Mouse (Mus musculus): ENCODE measurements around the gene Fyn. TPM values are rescaled to one million over a fixed set of nuclear protein-coding genes. Genes with fewer than 3 reads are reported as not detected.

Gene Fyn
- polyA plus RNA-seq, 1 experiment from 2014 or later, result 13.4 TPM

DNA sequence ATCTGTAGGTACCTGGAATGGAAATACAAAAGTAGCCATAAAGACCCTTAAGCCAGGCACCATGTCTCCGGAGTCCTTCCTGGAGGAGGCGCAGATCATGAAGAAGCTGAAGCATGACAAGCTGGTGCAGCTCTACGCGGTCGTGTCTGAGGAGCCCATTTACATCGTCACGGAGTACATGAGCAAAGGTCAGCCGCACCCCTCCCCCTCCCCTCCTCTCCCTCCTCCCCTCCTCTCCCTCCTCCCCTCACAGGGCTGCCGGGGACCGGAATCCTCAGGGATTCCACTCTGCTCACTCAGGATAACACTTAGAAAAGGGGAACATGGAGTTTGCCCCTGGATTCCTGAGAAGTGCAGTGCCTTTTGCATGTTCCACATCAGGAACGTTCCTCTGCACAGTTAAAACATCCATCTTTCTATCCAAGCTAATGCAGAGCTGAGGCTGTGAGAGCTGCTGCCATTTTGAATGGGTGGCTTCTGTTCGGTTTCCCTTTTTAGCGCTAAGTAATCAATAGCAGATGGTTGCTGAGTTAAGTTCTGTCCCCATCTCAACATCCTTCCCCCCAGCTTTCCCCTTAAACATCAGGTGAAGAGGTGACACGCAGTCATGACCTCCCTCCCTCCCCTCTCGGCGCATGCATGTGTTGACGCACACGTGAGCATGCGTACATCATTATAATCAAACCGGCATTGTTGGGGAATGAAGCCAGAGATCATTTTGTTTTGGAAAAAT, 163.5 kb downstream of the Fyn start:
- H3K4me1 ChIP-seq (replicated peaks; ENCODE audit: control insufficient read depth, insufficient read depth, low read length), result peaks cover 52% of the 10 kb centered on the region
- H3K27me3 ChIP-seq (ENCODE audit: control insufficient read depth, insufficient read depth, low read depth, low read length), result no peaks in the 10 kb centered on the region
- H3K4me2 ChIP-seq (ENCODE audit: low read depth, low read length), result no peak overlapping the region
- 54% methylated on average over 20 of the region's 20 CpGs for WGBS
- ATAC-seq (ENCODE audit: low read depth), result no peak
- H3K27ac ChIP-seq (ENCODE audit: low read length), result no peak overlapping the region
- no peak overlapping the region for H3K9ac ChIP-seq (ENCODE audit: low read length)
- H3K4me3 ChIP-seq (ENCODE audit: low read length), result no peak overlapping the region
- H3K9me3 ChIP-seq (ENCODE audit: control insufficient read depth, low read length), result no peaks in the 10 kb centered on the region
- H3K36me3 ChIP-seq (ENCODE audit: control insufficient read depth, insufficient read depth, low read length), result no peaks in the 10 kb centered on the region

DNA sequence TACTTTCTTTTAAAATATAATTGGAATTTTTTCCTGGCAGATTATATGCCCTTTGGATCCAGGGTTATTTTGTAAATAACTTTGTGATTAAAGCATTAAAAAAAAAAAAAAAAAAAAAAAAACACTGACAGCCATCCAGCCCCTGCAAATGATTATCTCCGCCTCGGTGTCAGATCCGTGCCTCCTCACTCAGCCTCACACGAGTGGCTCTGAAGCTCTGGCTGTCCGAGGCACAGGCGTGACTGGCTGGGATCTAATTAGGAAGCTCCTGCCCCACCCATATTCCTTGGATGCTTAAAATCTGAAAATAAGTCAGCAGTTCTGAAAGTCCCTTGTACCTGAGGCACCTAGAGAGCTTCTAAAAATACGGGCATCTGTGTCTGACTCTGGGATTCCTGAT, 164.2 kb downstream of the Fyn start:
- H3K4me1 ChIP-seq (replicated peaks; ENCODE audit: control insufficient read depth, insufficient read depth, low read length), result peaks cover 58% of the 10 kb centered on the region
- WGBS, result 59% methylated on average over 7 of the region's 7 CpGs

DNA sequence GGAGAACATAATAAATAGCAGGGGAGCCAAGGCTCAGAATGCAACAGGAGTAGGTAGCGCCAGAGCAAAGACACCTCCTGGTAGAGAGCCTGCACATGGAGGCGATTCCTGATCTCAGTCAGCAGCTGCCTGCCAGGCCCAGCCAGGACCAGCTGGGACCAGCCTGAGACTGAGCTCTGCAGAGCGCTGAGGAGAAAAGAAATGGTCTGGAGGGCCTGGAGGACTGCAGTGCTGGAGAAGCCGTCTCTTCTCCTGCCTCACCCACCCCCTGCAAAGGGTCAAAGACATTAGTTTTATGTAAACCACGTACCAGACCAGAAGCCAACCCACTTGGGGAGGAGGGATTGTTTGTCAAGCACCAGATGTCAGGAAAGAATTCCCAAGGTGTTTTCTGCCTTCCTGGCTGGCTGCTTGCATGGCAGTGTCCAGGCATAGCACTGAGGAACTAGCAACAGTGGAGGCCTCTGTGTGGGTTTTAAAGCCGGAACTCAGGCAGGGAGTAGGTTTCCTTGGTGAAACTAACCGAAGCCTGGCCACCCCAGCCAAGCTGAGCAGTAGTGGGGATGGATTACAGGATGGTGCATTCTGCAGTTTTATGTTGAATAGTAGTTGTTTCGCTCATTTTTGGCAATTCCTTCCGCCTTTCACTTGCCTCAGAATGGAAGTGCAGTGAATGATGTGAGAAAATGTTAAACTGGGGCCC, 165.8 kb downstream of the Fyn start:
- Histone ChIP-seq H3K4me2 (ENCODE audit: low read depth, low read length) (no peak overlapping the region), H3K4me3 (ENCODE audit: low read length) (no peak overlapping the region), H3K4me1 (replicated peaks; ENCODE audit: control insufficient read depth, insufficient read depth, low read length) (peaks cover 62% of the 10 kb centered on the region), H3K27ac (ENCODE audit: low read length) (peak overlapping the region; percentile 68), H3K9ac (ENCODE audit: low read length) (peak overlapping the region; percentile 5; the same call in 1 of the 2 replicates), H3K36me3 (ENCODE audit: control insufficient read depth, insufficient read depth, low read length) (no peaks in the 10 kb centered on the region), H3K27me3 (ENCODE audit: control insufficient read depth, insufficient read depth, low read depth, low read length) (no peaks in the 10 kb centered on the region), H3K9me3 (ENCODE audit: control insufficient read depth, low read length) (no peaks in the 10 kb centered on the region)
- ATAC-seq (ENCODE audit: low read depth), result peak; percentile 71
- 38% methylated on average over 9 of the region's 9 CpGs for WGBS

More for the DNA sequence above, 164.2 kb downstream of the Fyn start:
- no peak overlapping the region for H3K4me3 ChIP-seq (ENCODE audit: low read length)
- no peaks in the 10 kb centered on the region for H3K27me3 ChIP-seq (ENCODE audit: control insufficient read depth, insufficient read depth, low read depth, low read length)
- H3K36me3 ChIP-seq (ENCODE audit: control insufficient read depth, insufficient read depth, low read length), result no peaks in the 10 kb centered on the region
- H3K27ac ChIP-seq (ENCODE audit: low read length), result no peak overlapping the region
- ATAC-seq (ENCODE audit: low read depth), result peak; percentile 13; the same call in 1 of the 2 replicates
- no peaks in the 10 kb centered on the region for H3K9me3 ChIP-seq (ENCODE audit: control insufficient read depth, low read length)
- H3K9ac ChIP-seq (ENCODE audit: low read length), result no peak overlapping the region
- no peak overlapping the region for H3K4me2 ChIP-seq (ENCODE audit: low read depth, low read length)

DNA sequence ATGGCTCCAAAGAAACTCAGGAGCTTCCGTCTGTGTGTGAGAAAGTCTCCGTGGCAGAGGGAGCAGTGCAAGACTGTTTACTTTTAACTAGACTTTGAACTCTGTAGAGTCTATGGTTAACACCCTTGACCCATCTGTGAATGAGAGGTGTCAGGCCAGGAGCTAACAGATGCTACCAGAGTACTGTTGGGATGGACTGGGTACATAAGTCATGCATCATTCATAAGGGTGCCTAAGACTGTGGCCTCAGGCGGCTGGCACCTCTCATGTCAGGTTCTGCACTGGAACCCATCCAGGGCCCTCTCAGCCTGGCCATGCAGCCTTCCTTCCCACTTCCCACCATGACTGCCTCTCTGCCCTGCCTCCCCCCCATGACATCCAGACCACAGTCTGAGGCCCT, 166.7 kb downstream of the Fyn start:
- Histone ChIP-seq H3K4me3 (ENCODE audit: low read length) (no peak overlapping the region), H3K36me3 (ENCODE audit: control insufficient read depth, insufficient read depth, low read length) (no peaks in the 10 kb centered on the region), H3K27ac (ENCODE audit: low read length) (no peak overlapping the region; the same call in none of the 2 replicates), H3K9ac (ENCODE audit: low read length) (no peak overlapping the region), H3K4me1 (replicated peaks; ENCODE audit: control insufficient read depth, insufficient read depth, low read length) (peaks cover 69% of the 10 kb centered on the region), H3K4me2 (ENCODE audit: low read depth, low read length) (no peak overlapping the region), H3K9me3 (ENCODE audit: control insufficient read depth, low read length) (no peaks in the 10 kb centered on the region), H3K27me3 (ENCODE audit: control insufficient read depth, insufficient read depth, low read depth, low read length) (no peaks in the 10 kb centered on the region)
- 57% methylated on average over 3 of the region's 3 CpGs for WGBS
- ATAC-seq (ENCODE audit: low read depth), result no peak

DNA sequence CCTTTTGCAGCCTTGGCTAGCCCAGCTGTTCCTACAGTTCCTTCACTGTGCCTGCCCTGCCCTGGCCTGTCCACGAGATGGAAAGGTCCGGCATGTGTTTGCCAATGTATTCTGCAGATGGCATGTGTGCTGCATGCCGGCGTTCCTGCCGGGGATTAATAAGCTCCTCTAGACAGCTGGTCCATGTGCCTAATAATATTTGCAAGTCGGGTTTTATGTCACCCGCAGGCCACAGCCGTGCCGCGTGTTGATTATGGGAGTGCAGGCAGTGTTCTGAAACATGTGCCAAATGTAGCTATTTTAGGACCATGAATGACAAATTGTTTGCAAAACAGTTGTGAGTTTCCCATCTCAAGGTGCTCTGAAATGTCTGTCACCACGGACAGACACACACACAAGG, 167.6 kb downstream of the Fyn start:
- H3K9me3 ChIP-seq (ENCODE audit: control insufficient read depth, low read length), result no peaks in the 10 kb centered on the region
- H3K36me3 ChIP-seq (ENCODE audit: control insufficient read depth, insufficient read depth, low read length), result no peaks in the 10 kb centered on the region
- H3K9ac ChIP-seq (ENCODE audit: low read length), result no peak overlapping the region
- no peak overlapping the region for H3K4me3 ChIP-seq (ENCODE audit: low read length)
- peak overlapping the region; percentile 72 for H3K27ac ChIP-seq (ENCODE audit: low read length)
- no peaks in the 10 kb centered on the region for H3K27me3 ChIP-seq (ENCODE audit: control insufficient read depth, insufficient read depth, low read depth, low read length)
- H3K4me2 ChIP-seq (ENCODE audit: low read depth, low read length), result no peak overlapping the region
- WGBS, result 57% methylated on average over 11 of the region's 11 CpGs
- peak; percentile 23 for ATAC-seq (ENCODE audit: low read depth)
- H3K4me1 ChIP-seq (replicated peaks; ENCODE audit: control insufficient read depth, insufficient read depth, low read length), result peaks cover 72% of the 10 kb centered on the region

DNA sequence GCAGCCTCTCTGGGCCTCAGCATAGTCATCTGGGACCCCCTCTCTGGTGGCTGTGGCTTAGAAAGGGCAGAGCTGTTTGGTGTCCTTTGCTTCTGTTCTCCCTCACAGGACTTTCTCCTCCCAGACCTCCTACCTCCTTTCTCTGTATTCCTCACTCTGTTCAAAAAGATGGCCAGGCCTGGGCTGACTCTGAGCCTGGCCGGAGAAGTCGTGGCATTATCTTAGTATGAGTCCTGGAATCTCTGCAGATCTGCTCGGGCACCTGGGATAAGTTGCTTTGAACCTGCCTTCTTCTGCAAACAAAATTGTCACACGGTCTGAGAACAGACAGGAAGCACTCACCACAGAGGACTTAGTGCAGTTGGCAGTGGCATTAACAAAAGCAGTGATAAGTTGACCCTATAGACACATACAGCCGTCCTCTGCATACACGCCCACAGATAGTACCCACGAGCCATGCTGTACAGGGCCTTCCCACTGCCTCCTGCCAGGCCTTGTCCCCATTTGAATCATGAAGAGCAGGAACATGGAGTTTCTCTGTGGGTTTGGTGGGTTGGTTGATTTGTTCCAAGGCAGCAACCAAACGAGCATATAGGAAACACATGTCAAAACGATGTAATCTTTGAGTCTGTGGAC, 171.5 kb downstream of the Fyn start:
- Histone ChIP-seq H3K27ac (ENCODE audit: low read length) (peak overlapping the region; percentile 49), H3K9ac (ENCODE audit: low read length) (no peak overlapping the region), H3K4me2 (ENCODE audit: low read depth, low read length) (no peak overlapping the region), H3K36me3 (ENCODE audit: control insufficient read depth, insufficient read depth, low read length) (no peaks in the 10 kb centered on the region), H3K27me3 (ENCODE audit: control insufficient read depth, insufficient read depth, low read depth, low read length) (no peaks in the 10 kb centered on the region), H3K4me3 (ENCODE audit: low read length) (no peak overlapping the region), H3K4me1 (replicated peaks; ENCODE audit: control insufficient read depth, insufficient read depth, low read length) (peaks cover 72% of the 10 kb centered on the region), H3K9me3 (ENCODE audit: control insufficient read depth, low read length) (no peaks in the 10 kb centered on the region)
- no peak for ATAC-seq (ENCODE audit: low read depth)
- WGBS, result 42% methylated on average over 9 of the region's 9 CpGs

DNA sequence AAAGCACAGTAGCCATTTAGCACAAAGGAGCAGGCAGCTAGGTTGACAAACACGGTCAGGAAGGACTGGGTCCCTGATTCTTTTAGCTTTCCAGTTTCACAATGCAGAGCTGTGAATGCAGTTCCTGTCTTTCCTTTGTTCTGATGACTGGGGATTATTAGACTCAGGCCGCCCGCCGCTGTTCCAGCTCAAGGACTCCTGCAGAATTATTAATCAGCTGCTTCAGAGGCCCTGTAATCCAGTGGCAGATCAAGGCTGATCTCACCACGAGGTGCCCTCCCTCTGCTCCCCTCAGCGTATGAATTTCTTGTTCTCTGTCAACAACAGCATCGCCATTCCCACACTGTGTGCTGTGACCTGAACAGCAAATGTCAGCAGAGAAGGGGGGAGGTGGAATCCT, 172.3 kb downstream of the Fyn start:
- Histone ChIP-seq H3K4me3 (ENCODE audit: low read length) (no peak overlapping the region), H3K4me2 (ENCODE audit: low read depth, low read length) (no peak overlapping the region), H3K9ac (ENCODE audit: low read length) (peak overlapping the region; percentile 48; the same call in 1 of the 2 replicates), H3K36me3 (ENCODE audit: control insufficient read depth, insufficient read depth, low read length) (no peaks in the 10 kb centered on the region), H3K9me3 (ENCODE audit: control insufficient read depth, low read length) (no peaks in the 10 kb centered on the region), H3K27me3 (ENCODE audit: control insufficient read depth, insufficient read depth, low read depth, low read length) (no peaks in the 10 kb centered on the region), H3K27ac (ENCODE audit: low read length) (peak overlapping the region; percentile 71), H3K4me1 (replicated peaks; ENCODE audit: control insufficient read depth, insufficient read depth, low read length) (peaks cover 64% of the 10 kb centered on the region)
- WGBS, result 20% methylated on average over 7 of the region's 7 CpGs
- peak; percentile 39; the same call in 1 of the 2 replicates for ATAC-seq (ENCODE audit: low read depth)

DNA sequence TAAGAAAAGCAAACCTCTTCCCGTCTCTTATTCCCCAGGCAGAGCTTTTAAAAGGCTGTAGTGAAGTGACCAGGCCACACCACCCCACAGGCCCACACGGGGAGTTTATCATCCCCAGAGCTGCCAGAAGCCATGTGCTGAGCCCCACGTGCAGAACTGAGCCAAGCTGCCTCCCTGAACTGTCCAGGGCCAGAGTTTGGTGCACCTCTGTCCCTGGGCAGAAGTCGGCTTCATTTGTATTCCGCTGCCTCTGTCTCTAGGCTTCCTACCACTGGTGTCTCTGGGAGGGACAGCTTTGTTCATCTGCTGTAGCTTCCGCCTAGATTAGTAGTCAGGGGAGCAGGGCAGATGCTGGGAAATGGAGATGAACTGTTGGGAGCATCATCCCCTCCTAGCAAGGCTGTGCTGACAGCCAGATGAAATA, 172.8 kb downstream of the Fyn start:
- peak overlapping the region; percentile 71 for H3K27ac ChIP-seq (ENCODE audit: low read length)
- no peak; the same call in 1 of the 2 replicates for ATAC-seq (ENCODE audit: low read depth)
- H3K9me3 ChIP-seq (ENCODE audit: control insufficient read depth, low read length), result no peaks in the 10 kb centered on the region
- H3K36me3 ChIP-seq (ENCODE audit: control insufficient read depth, insufficient read depth, low read length), result no peaks in the 10 kb centered on the region
- H3K4me3 ChIP-seq (ENCODE audit: low read length), result no peak overlapping the region
- no peak overlapping the region for H3K4me2 ChIP-seq (ENCODE audit: low read depth, low read length)
- H3K9ac ChIP-seq (ENCODE audit: low read length), result peak overlapping the region; percentile 48; the same call in 1 of the 2 replicates
- WGBS, result 51% methylated on average over 6 of the region's 6 CpGs
- peaks cover 59% of the 10 kb centered on the region for H3K4me1 ChIP-seq (replicated peaks; ENCODE audit: control insufficient read depth, insufficient read depth, low read length)
- H3K27me3 ChIP-seq (ENCODE audit: control insufficient read depth, insufficient read depth, low read depth, low read length), result no peaks in the 10 kb centered on the region

DNA sequence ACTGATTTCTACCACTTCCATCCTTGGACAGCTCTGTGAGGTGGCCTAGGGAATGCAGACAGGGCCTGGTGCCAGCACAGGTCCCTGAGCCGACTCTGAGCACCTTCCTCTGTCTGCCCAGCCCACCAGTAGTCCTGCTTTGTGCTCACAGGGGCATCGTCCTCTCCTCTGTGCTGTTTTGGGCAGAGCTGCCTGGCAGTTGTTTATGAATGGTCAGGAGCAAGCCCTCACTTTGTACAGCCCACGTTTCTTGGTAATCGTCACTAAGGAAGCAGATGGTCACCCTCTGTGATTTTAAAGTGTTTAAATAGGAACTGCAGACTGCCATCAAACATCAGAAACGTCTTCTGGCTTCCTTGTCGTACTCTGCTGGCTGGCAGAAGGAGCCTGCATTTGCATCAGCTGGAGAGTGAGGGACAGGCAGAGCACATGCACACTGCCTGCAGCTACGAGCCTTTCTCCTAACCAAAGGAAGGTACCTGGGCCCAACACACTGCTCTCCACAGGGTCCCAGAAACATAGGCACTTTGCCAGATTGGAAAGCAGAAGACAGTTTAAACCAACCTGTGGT, 173.4 kb downstream of the Fyn start:
- Histone ChIP-seq H3K4me2 (ENCODE audit: low read depth, low read length) (no peak overlapping the region), H3K36me3 (ENCODE audit: control insufficient read depth, insufficient read depth, low read length) (no peaks in the 10 kb centered on the region), H3K4me3 (ENCODE audit: low read length) (no peak overlapping the region), H3K9ac (ENCODE audit: low read length) (no peak overlapping the region; the same call in 1 of the 2 replicates), H3K4me1 (replicated peaks; ENCODE audit: control insufficient read depth, insufficient read depth, low read length) (peaks cover 53% of the 10 kb centered on the region), H3K27ac (ENCODE audit: low read length) (peak overlapping the region; percentile 71), H3K9me3 (ENCODE audit: control insufficient read depth, low read length) (no peaks in the 10 kb centered on the region), H3K27me3 (ENCODE audit: control insufficient read depth, insufficient read depth, low read depth, low read length) (no peaks in the 10 kb centered on the region)
- WGBS, result 15% methylated on average over 7 of the region's 7 CpGs
- ATAC-seq (ENCODE audit: low read depth), result peak; percentile 41
